Mouse (Mus musculus): ENCODE results near the gene Borcs6.

DNA sequence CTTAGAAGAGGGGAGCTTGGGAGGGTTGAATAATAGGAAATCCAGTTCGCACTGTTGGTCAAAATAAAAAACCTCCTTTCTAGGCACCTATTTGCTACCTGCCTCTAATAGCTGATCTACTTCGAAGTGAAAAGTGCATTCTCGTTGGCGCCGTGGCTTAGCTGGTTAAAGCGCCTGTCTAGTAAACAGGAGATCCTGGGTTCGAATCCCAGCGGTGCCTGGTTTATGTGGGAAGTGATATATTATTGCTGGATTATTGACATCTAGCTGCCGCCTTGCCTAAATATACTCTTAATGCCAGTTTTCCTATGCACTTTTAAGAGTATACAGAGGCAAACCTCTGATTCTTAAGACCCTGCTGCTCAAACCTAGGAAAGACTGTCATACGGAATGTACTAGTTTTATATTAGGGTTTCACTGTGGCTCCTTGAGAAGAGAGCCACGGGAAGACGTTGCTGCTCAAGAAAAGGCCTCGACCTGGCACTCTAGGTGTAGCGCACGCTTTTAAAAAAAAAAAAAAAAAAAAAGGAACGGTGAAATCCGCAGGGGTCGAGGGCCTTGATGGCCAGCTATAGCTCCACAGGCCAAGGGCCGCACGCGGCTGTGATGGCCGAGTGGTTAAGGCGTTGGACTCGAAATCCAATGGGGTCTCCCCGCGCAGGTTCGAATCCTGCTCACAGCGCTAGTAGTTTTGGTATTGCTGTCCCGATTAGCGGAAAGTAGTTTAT lies 51.0 kb downstream of the Borcs6 start:
- TF ChIP-seq POLR2A (IDR thresholded peaks at IDR 0.05; ENCODE audit: low read depth, low read length) (peak; percentile 35; the same call in 1 of the 2 replicates), CTCF (IDR thresholded peaks at IDR 0.05; ENCODE audit: extremely low read depth, insufficient read length, insufficient replicate concordance, low read depth, low read length) (no peak)

All from small intestine, adult 2 months (tissue).